Mouse (Mus musculus) lung, postnatal 14 days (tissue): ENCODE measurements around the gene Hist1h2be.
"Not testable (repeated sequence)": the region's sequence is repeated elsewhere in the genome, so short reads cannot be mapped to it uniquely, and the experiment has no call there.

Experiments
- DNase-seq: peaks from one replicate; pipeline ENCODE4 v3.0.0; 2021

Hist1h2be gene

GRCm38 (mm10) chr13:23572218-23573033 is 48.5 kb downstream of the Hist1h2be start:
- DNase-seq = no peak

GRCm38 (mm10) chr13:23571504-23572217 is 49.3 kb downstream of the Hist1h2be start:
- not testable (repeated sequence) for DNase-seq

GRCm38 (mm10) chr13:23571022-23571503 is 49.9 kb downstream of the Hist1h2be start, which contains the start of the genes Hist1h2ae and Hist1h2bg:
Gene Hist1h2ae, minus strand, starts transcription at chr13:23571220.
Gene Hist1h2bg, plus strand, starts transcription at chr13:23571396.
- peak; percentile 50 for DNase-seq

- DNase-seq = not testable (repeated sequence)
These were observed 50.5 kb downstream of the Hist1h2be start for GRCm38 (mm10) chr13:23570261-23571021.

- DNase-seq = no peak
These were observed 56.4 kb downstream of the Hist1h2be start for GRCm38 (mm10) chr13:23564482-23564881.

- no peak for DNase-seq
These were observed 58.0 kb downstream of the Hist1h2be start for GRCm38 (mm10) chr13:23562699-23563462.

GRCm38 (mm10) chr13:23561883-23562659 is 58.9 kb downstream of the Hist1h2be start, which contains the start of gene Hist1h3e:
Gene Hist1h3e, minus strand, starts transcription at chr13:23562369.
- DNase-seq = peak; percentile 93

GRCm38 (mm10) chr13:23561531-23561882 is 59.4 kb downstream of the Hist1h2be start:
- DNase-seq = not testable (repeated sequence)

- DNase-seq = not testable (repeated sequence)
These were observed 60.2 kb downstream of the Hist1h2be start for GRCm38 (mm10) chr13:23560699-23561098.

GRCm38 (mm10) chr13:23556906-23557305 is 64.0 kb downstream of the Hist1h2be start:
- DNase-seq = no peak

GRCm38 (mm10) chr13:23555839-23556416 is 65.0 kb downstream of the Hist1h2be start:
- peak; percentile 64 for DNase-seq

GRCm38 (mm10) chr13:23554925-23555838 is 65.7 kb downstream of the Hist1h2be start:
- peak; percentile 70 for DNase-seq

- DNase-seq = no peak
These were observed 66.5 kb downstream of the Hist1h2be start for GRCm38 (mm10) chr13:23554393-23554792.

GRCm38 (mm10) chr13:23552962-23553361 is 68.0 kb downstream of the Hist1h2be start, which contains the start of gene Hist1h1d:
Gene Hist1h1d, plus strand, starts transcription at chr13:23553262.
- no peak for DNase-seq

GRCm38 (mm10) chr13:23551931-23552914 is 68.7 kb downstream of the Hist1h2be start:
- no peak for DNase-seq

GRCm38 (mm10) chr13:23551146-23551834 is 69.6 kb downstream of the Hist1h2be start, which contains the start of gene Hist1h4f:
Gene Hist1h4f, minus strand, starts transcription at chr13:23551648.
- DNase-seq = peak; percentile 82

- DNase-seq = no peak
These were observed 70.2 kb downstream of the Hist1h2be start for GRCm38 (mm10) chr13:23550761-23551145.

GRCm38 (mm10) chr13:23546694-23547093 is 74.2 kb downstream of the Hist1h2be start:
- DNase-seq = no peak
